Mouse (Mus musculus) liver, embryonic 14.5 days (tissue): ENCODE results near the gene Chic2.

Source experiments
- CTCF ChIP-seq: IDR thresholded peaks from 2 replicates; pipeline ENCODE4 v1.5.1; 2016; ENCODE audit warnings: antibody characterized with exemption, low read depth, control low read depth
- EP300 ChIP-seq: IDR thresholded peaks from 2 replicates; pipeline ENCODE4 v1.6.1; 2016; ENCODE audit warnings: antibody characterized with exemption, low read depth

DNA sequence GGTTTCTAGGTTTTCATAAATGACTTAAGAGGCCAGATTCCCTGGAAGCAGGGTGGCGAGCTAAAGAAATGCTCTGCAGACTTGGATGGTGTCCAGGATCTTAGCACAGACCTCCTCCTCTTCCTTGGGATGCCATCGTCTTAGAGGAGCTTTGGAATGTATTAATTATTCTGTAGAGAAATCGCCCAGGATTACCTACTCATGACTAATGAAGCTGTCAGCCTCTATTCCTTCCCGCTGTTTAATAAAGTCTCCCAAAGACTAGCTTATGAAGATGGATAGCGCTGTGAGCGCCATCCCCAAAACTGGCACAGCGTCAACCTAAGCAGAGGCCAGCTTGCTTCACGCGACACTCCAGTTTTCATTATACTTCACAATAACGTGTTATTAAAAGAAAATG lies 77.7 kb downstream of the Chic2 start:
- no peak for TF ChIP-seq CTCF
- no peak for TF ChIP-seq EP300
